Mouse (Mus musculus): ENCODE measurements around the gene Mipol1.

GRCm38 (mm10) chr12:57530474-57530873 is 300.2 kb downstream of the Mipol1 start:
- no peak for TF ChIP-seq POLR2A (IDR thresholded peaks at IDR 0.05; ENCODE audit: low read depth, low read length)
- TF ChIP-seq CTCF (IDR thresholded peaks at IDR 0.05; ENCODE audit: borderline replicate concordance, insufficient read depth, low read length), result no peak
